Mouse (Mus musculus) liver, adult 2 months (tissue): Measurements from ENCODE around the gene G6pc3.

Source experiments
- CTCF ChIP-seq: fragments of 200-500 bp; IDR thresholded peaks from 2 replicates; pipeline ENCODE4 v1.5.1; 2011; ENCODE audit warnings: low read depth, low read length, control low read depth
- POLR2A ChIP-seq: fragments of 200-500 bp; IDR thresholded peaks from 2 replicates; pipeline ENCODE4 v1.6.1; 2011; ENCODE audit warnings: low read length, control low read depth; ENCODE audit not compliant: insufficient read depth; ENCODE audit errors: extremely low read depth

GRCm38 (mm10) chr11:102165971-102166722 is 23.3 kb upstream of the G6pc3 start:
- TF ChIP-seq POLR2A (no peak), CTCF (no peak)
